Mouse (Mus musculus) midbrain, embryonic 11.5 days (tissue): ENCODE results near the gene Slc17a2. TPM values are rescaled to one million over a fixed set of nuclear protein-coding genes. Genes with fewer than 3 reads are reported as not detected.

Experiments
- ATAC-seq: fragments of 200-750 bp; cut with Nextera tagmentation; 2 replicates; pipeline ENCODE4 v1.8.0; 2017; ENCODE audit warnings: moderate TSS enrichment, moderate library complexity; ENCODE audit not compliant: low FRiP score
- DNase-seq: peaks from one replicate; pipeline ENCODE4 v3.0.0; 2015; ENCODE audit warnings: low spot score; ENCODE audit errors: missing footprints
- H3K27ac ChIP-seq: fragments of 300-500 bp; sonication (generic); 2 replicates; pipeline ENCODE4 v1.5.1; 2014; ENCODE audit warnings: low read depth, low read length
- H3K27me3 ChIP-seq: fragments of 300-500 bp; sonication (generic); 2 replicates; pipeline ENCODE4 v1.6.1; 2014; ENCODE audit warnings: mild to moderate bottlenecking, low read length, moderate library complexity, mixed read lengths; ENCODE audit not compliant: control insufficient read depth, insufficient read depth
- H3K36me3 ChIP-seq: fragments of 300-500 bp; sonication (generic); 2 replicates; pipeline ENCODE4 v1.6.1; 2014; ENCODE audit warnings: mild to moderate bottlenecking, low read length, moderate library complexity, mixed read lengths; ENCODE audit not compliant: control insufficient read depth, insufficient read depth
- H3K4me1 ChIP-seq: fragments of 300-500 bp; sonication (generic); 2 replicates; pipeline ENCODE4 v1.6.1; 2014; ENCODE audit warnings: low read length; ENCODE audit not compliant: control insufficient read depth, insufficient read depth
- H3K4me2 ChIP-seq: fragments of 300-500 bp; sonication (generic); 2 replicates; pipeline ENCODE4 v1.6.1; 2014; ENCODE audit warnings: mild to moderate bottlenecking, moderate library complexity
- H3K4me3 ChIP-seq: fragments of 300-500 bp; sonication (generic); 2 replicates; pipeline ENCODE4 v1.5.1; 2014; ENCODE audit warnings: low read depth, low read length
- H3K9ac ChIP-seq: fragments of 300-500 bp; sonication (generic); 2 replicates; pipeline ENCODE4 v1.6.1; 2014; ENCODE audit warnings: low read length
- H3K9me3 ChIP-seq: fragments of 300-500 bp; sonication (generic); 2 replicates; pipeline ENCODE4 v1.6.1; 2016; ENCODE audit warnings: low read length; ENCODE audit not compliant: control insufficient read depth
- WGBS: fragments of 180-500 bp; shearing (Covaris S2); extraction: QIAGEN DNeasy Blood & Tissue Kit; methylation state at CpG from one replicate; pipeline ENCODE4 v1.1.7; 2014; 5-methylcytosine and 5-hydroxymethylcytosine counted together
- polyA plus RNA-seq: library from polyadenylated mRNA; unstranded; fragments of >200 nt; fragmentation: Nextera tagmentation; extraction: Ambion mirVana; gene quantifications from 2 replicates; pipeline ENCODE4 v1.2.1, GENCODE M21; 2014

The Slc17a2 gene
- polyA plus RNA-seq, 1 experiment from 2014 or later: not detected

- no peak overlapping the region for H3K4me3 ChIP-seq
- no peak overlapping the region for H3K27ac ChIP-seq
- H3K36me3 ChIP-seq: no peaks in the 10 kb centered on the region
- no peak overlapping the region for H3K9ac ChIP-seq
- H3K4me2 ChIP-seq: no peak overlapping the region
- DNase-seq (no peak), ATAC-seq (no peak)
- no peaks in the 10 kb centered on the region for H3K27me3 ChIP-seq
- H3K4me1 ChIP-seq: no peaks in the 10 kb centered on the region
- H3K9me3 ChIP-seq: no peaks in the 10 kb centered on the region
- 73% methylated on average over 3 of the region's 3 CpGs for WGBS
Observed at GRCm38 (mm10) chr13:23826606-23827005, 19.8 kb downstream of the Slc17a2 start.

GRCm38 (mm10) chr13:23833053-23833452, 26.3 kb downstream of the Slc17a2 start:
- no peak overlapping the region for H3K4me2 ChIP-seq
- no peak overlapping the region for H3K4me3 ChIP-seq
- 21% methylated on average over 6 of the region's 6 CpGs for WGBS
- no peaks in the 10 kb centered on the region for H3K9me3 ChIP-seq
- H3K36me3 ChIP-seq: no peaks in the 10 kb centered on the region
- ATAC-seq: no peak
- H3K9ac ChIP-seq: no peak overlapping the region
- DNase-seq: peak; percentile 88
- H3K27ac ChIP-seq: no peak overlapping the region
- H3K4me1 ChIP-seq: no peaks in the 10 kb centered on the region
- H3K27me3 ChIP-seq: no peaks in the 10 kb centered on the region

GRCm38 (mm10) chr13:23834836-23835235, 28.0 kb downstream of the Slc17a2 start:
- Histone ChIP-seq H3K9ac (no peak overlapping the region), H3K36me3 (no peaks in the 10 kb centered on the region), H3K27ac (no peak overlapping the region), H3K9me3 (no peaks in the 10 kb centered on the region), H3K4me3 (no peak overlapping the region), H3K27me3 (no peaks in the 10 kb centered on the region), H3K4me1 (no peaks in the 10 kb centered on the region), H3K4me2 (no peak overlapping the region)
- 85% methylated on average over 5 of the region's 5 CpGs for WGBS
- DNase-seq (no peak), ATAC-seq (no peak)

DNA sequence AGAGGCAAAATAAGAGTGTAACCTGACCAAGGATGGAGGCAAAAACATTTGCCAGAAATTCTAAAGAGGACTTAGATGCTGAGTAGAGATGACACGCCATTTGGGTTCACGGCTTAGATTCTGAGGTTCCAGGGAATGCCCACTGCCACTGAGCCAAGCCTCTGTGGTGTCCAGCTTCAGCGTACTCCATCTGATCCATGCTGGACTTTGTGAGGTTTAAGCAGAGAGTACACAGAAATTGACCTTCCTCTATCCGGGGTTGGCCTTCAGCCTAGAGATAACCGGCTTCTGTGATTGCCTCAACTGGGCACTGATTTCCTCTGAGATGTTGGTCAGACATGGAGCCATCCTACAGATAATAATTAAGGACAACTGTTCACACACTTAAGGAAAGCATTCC, 29.8 kb downstream of the Slc17a2 start:
- WGBS: 95% methylated on average over 5 of the region's 5 CpGs
- no peak overlapping the region for H3K4me3 ChIP-seq
- H3K4me1 ChIP-seq: no peaks in the 10 kb centered on the region
- H3K9me3 ChIP-seq: no peaks in the 10 kb centered on the region
- H3K27ac ChIP-seq: no peak overlapping the region
- no peak for DNase-seq
- no peaks in the 10 kb centered on the region for H3K27me3 ChIP-seq
- no peak overlapping the region for H3K9ac ChIP-seq
- no peak overlapping the region for H3K4me2 ChIP-seq
- no peaks in the 10 kb centered on the region for H3K36me3 ChIP-seq
- ATAC-seq: no peak

DNA sequence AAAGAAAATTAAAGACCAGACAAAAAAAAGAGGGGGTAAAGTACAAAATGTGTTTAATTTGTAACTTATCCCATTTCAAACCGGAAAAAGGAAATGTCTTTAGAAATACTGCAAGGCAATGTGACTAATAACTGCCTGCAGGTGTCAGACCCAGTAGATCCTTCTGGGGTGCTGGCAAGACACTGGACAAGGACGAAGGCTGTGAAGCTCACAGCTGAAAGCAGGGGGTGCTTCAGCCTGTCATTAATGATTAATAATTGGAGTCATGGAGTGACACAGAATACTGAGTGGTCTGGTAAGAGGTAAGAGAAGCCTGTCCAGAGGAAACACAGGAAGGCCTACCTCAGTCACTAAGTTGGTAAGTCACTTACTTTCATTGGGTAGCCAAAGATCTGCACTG, 32.5 kb downstream of the Slc17a2 start, which contains the start of gene Slc17a3:
Gene Slc17a3, plus strand, starts transcription at position 127 of the 400 bp plus-strand sequence.
- Histone ChIP-seq H3K4me3 (no peak within 1 kb of the TSS), H3K9me3 (no peaks in the 10 kb centered on the region), H3K36me3 (no peaks in the 10 kb centered on the region), H3K9ac (no peak within 1 kb of the TSS), H3K27me3 (no peaks in the 10 kb centered on the region), H3K27ac (no peak within 1 kb of the TSS), H3K4me1 (no peaks in the 10 kb centered on the region), H3K4me2 (no peak within 1 kb of the TSS)
- no peak for DNase-seq
- no peak for ATAC-seq
- 80% methylated on average over 2 of the region's 2 CpGs for WGBS

- DNase-seq (no peak), ATAC-seq (no peak)
Observed at GRCm38 (mm10) chr13:23845851-23846250, 39.1 kb downstream of the Slc17a2 start.

GRCm38 (mm10) chr13:23849299-23849698, 42.5 kb downstream of the Slc17a2 start:
- Histone ChIP-seq H3K27me3 (no peaks in the 10 kb centered on the region), H3K9me3 (no peaks in the 10 kb centered on the region), H3K4me3 (no peak overlapping the region), H3K4me2 (no peak overlapping the region), H3K9ac (no peak overlapping the region), H3K36me3 (no peaks in the 10 kb centered on the region), H3K27ac (no peak overlapping the region), H3K4me1 (no peaks in the 10 kb centered on the region)
- ATAC-seq (no peak), DNase-seq (no peak)
- 78% methylated on average over 2 of the region's 2 CpGs for WGBS

More at GRCm38 (mm10) chr13:23845851-23846250, 39.1 kb downstream of the Slc17a2 start:
- 85% methylated on average over 4 of the region's 4 CpGs for WGBS
- no peak overlapping the region for H3K9ac ChIP-seq
- no peaks in the 10 kb centered on the region for H3K27me3 ChIP-seq
- no peak overlapping the region for H3K4me2 ChIP-seq
- H3K9me3 ChIP-seq: no peaks in the 10 kb centered on the region
- H3K4me1 ChIP-seq: no peaks in the 10 kb centered on the region
- H3K36me3 ChIP-seq: no peaks in the 10 kb centered on the region
- no peak overlapping the region for H3K4me3 ChIP-seq
- no peak overlapping the region for H3K27ac ChIP-seq

- Histone ChIP-seq H3K4me1 (no peaks in the 10 kb centered on the region), H3K27ac (no peak overlapping the region), H3K27me3 (no peaks in the 10 kb centered on the region), H3K9me3 (no peaks in the 10 kb centered on the region), H3K9ac (no peak overlapping the region), H3K4me2 (no peak overlapping the region), H3K4me3 (no peak overlapping the region), H3K36me3 (no peaks in the 10 kb centered on the region)
- ATAC-seq (no peak), DNase-seq (no peak)
- WGBS: 78% methylated on average over 3 of the region's 3 CpGs
Observed at GRCm38 (mm10) chr13:23856401-23856800, 49.6 kb downstream of the Slc17a2 start.

GRCm38 (mm10) chr13:23861815-23862214, 55.0 kb downstream of the Slc17a2 start:
- H3K27ac ChIP-seq: no peak overlapping the region
- ATAC-seq (no peak), DNase-seq (no peak)
- no peak overlapping the region for H3K4me2 ChIP-seq
- H3K9me3 ChIP-seq: no peaks in the 10 kb centered on the region
- no peaks in the 10 kb centered on the region for H3K4me1 ChIP-seq
- H3K9ac ChIP-seq: no peak overlapping the region
- no peaks in the 10 kb centered on the region for H3K27me3 ChIP-seq
- no peak overlapping the region for H3K4me3 ChIP-seq
- no peaks in the 10 kb centered on the region for H3K36me3 ChIP-seq

- no peaks in the 10 kb centered on the region for H3K27me3 ChIP-seq
- WGBS: 91% methylated on average over 9 of the region's 9 CpGs
- H3K4me3 ChIP-seq: no peak overlapping the region
- H3K9ac ChIP-seq: no peak overlapping the region
- H3K4me2 ChIP-seq: no peak overlapping the region
- no peaks in the 10 kb centered on the region for H3K36me3 ChIP-seq
- no peaks in the 10 kb centered on the region for H3K9me3 ChIP-seq
- ATAC-seq (no peak), DNase-seq (no peak)
- no peaks in the 10 kb centered on the region for H3K4me1 ChIP-seq
- H3K27ac ChIP-seq: no peak overlapping the region
Observed at GRCm38 (mm10) chr13:23864711-23865110, 57.9 kb downstream of the Slc17a2 start.
